Mouse (Mus musculus): ENCODE measurements around the gene Col26a1. TPM values are rescaled to one million over a fixed set of nuclear protein-coding genes. Genes with fewer than 3 reads are reported as not detected.

The Col26a1 gene
- polyA plus RNA-seq, 1 experiment from 2014 or later: 13.4 TPM

- no peak overlapping the region for H3K4me2 ChIP-seq (ENCODE audit: low read depth, low read length)
- ATAC-seq (ENCODE audit: insufficient read depth, low FRiP score): peak; percentile 78
- WGBS: 42% methylated on average over 3 of the region's 3 CpGs
- H3K27ac ChIP-seq (ENCODE audit: low read length): no peak overlapping the region
- H3K36me3 ChIP-seq (ENCODE audit: control insufficient read depth, insufficient read depth, low read length): no peaks in the 10 kb centered on the region
- peaks cover 4% of the 10 kb centered on the region; the same call in 1 of the 2 replicates for H3K9me3 ChIP-seq (replicated peaks; ENCODE audit: control insufficient read depth, low read length)
- no peak overlapping the region for H3K4me3 ChIP-seq (replicated peaks; ENCODE audit: low read length)
- H3K9ac ChIP-seq (ENCODE audit: low read length): no peak overlapping the region
- H3K4me1 ChIP-seq (ENCODE audit: control insufficient read depth, insufficient read depth, low read length): peaks cover 3% of the 10 kb centered on the region; the same call in 1 of the 2 replicates
- H3K27me3 ChIP-seq (ENCODE audit: control insufficient read depth, insufficient read depth, low read length): no peaks in the 10 kb centered on the region
Observed at GRCm38 (mm10) chr5:136702159-136702725, 180.8 kb downstream of the Col26a1 start.

GRCm38 (mm10) chr5:136697618-136698017 is 185.4 kb downstream of the Col26a1 start:
- H3K27ac ChIP-seq (ENCODE audit: low read length): no peak overlapping the region
- H3K9me3 ChIP-seq (replicated peaks; ENCODE audit: control insufficient read depth, low read length): no peaks in the 10 kb centered on the region
- ATAC-seq (ENCODE audit: insufficient read depth, low FRiP score): no peak
- WGBS: 76% methylated on average over 9 of the region's 9 CpGs
- H3K9ac ChIP-seq (ENCODE audit: low read length): no peak overlapping the region
- no peaks in the 10 kb centered on the region for H3K27me3 ChIP-seq (ENCODE audit: control insufficient read depth, insufficient read depth, low read length)
- H3K36me3 ChIP-seq (ENCODE audit: control insufficient read depth, insufficient read depth, low read length): no peaks in the 10 kb centered on the region
- peaks cover 3% of the 10 kb centered on the region; the same call in 1 of the 2 replicates for H3K4me1 ChIP-seq (ENCODE audit: control insufficient read depth, insufficient read depth, low read length)
- H3K4me3 ChIP-seq (replicated peaks; ENCODE audit: low read length): no peak overlapping the region
- no peak overlapping the region for H3K4me2 ChIP-seq (ENCODE audit: low read depth, low read length)

GRCm38 (mm10) chr5:136696516-136696915 is 186.5 kb downstream of the Col26a1 start:
- no peak for ATAC-seq (ENCODE audit: insufficient read depth, low FRiP score)
- Histone ChIP-seq H3K27me3 (ENCODE audit: control insufficient read depth, insufficient read depth, low read length) (no peaks in the 10 kb centered on the region), H3K9me3 (replicated peaks; ENCODE audit: control insufficient read depth, low read length) (no peaks in the 10 kb centered on the region), H3K4me3 (replicated peaks; ENCODE audit: low read length) (no peak overlapping the region), H3K36me3 (ENCODE audit: control insufficient read depth, insufficient read depth, low read length) (no peaks in the 10 kb centered on the region), H3K27ac (ENCODE audit: low read length) (no peak overlapping the region), H3K4me2 (ENCODE audit: low read depth, low read length) (no peak overlapping the region), H3K4me1 (ENCODE audit: control insufficient read depth, insufficient read depth, low read length) (no peaks in the 10 kb centered on the region; the same call in 1 of the 2 replicates), H3K9ac (ENCODE audit: low read length) (no peak overlapping the region)
- WGBS: 83% methylated on average over 5 of the region's 5 CpGs

- Histone ChIP-seq H3K27ac (ENCODE audit: low read length) (no peak overlapping the region), H3K9me3 (replicated peaks; ENCODE audit: control insufficient read depth, low read length) (no peaks in the 10 kb centered on the region), H3K9ac (ENCODE audit: low read length) (no peak overlapping the region), H3K4me3 (replicated peaks; ENCODE audit: low read length) (no peak overlapping the region), H3K36me3 (ENCODE audit: control insufficient read depth, insufficient read depth, low read length) (no peaks in the 10 kb centered on the region), H3K4me2 (ENCODE audit: low read depth, low read length) (no peak overlapping the region), H3K4me1 (ENCODE audit: control insufficient read depth, insufficient read depth, low read length) (no peaks in the 10 kb centered on the region), H3K27me3 (ENCODE audit: control insufficient read depth, insufficient read depth, low read length) (no peaks in the 10 kb centered on the region)
- ATAC-seq (ENCODE audit: insufficient read depth, low FRiP score): no peak
- 65% methylated on average over 6 of the region's 6 CpGs for WGBS
Observed at GRCm38 (mm10) chr5:136694976-136695375, 188.0 kb downstream of the Col26a1 start.

- Histone ChIP-seq H3K9ac (ENCODE audit: low read length) (no peak overlapping the region), H3K4me1 (ENCODE audit: control insufficient read depth, insufficient read depth, low read length) (no peaks in the 10 kb centered on the region), H3K36me3 (ENCODE audit: control insufficient read depth, insufficient read depth, low read length) (no peaks in the 10 kb centered on the region), H3K9me3 (replicated peaks; ENCODE audit: control insufficient read depth, low read length) (no peaks in the 10 kb centered on the region), H3K27ac (ENCODE audit: low read length) (no peak overlapping the region), H3K4me3 (replicated peaks; ENCODE audit: low read length) (no peak overlapping the region), H3K27me3 (ENCODE audit: control insufficient read depth, insufficient read depth, low read length) (no peaks in the 10 kb centered on the region), H3K4me2 (ENCODE audit: low read depth, low read length) (no peak overlapping the region)
- ATAC-seq (ENCODE audit: insufficient read depth, low FRiP score): no peak
- WGBS: 75% methylated on average over 7 of the region's 7 CpGs
Observed at GRCm38 (mm10) chr5:136693418-136693817, 189.6 kb downstream of the Col26a1 start.

- no peak within 1 kb of the TSS for H3K9ac ChIP-seq (ENCODE audit: low read length)
- H3K36me3 ChIP-seq (ENCODE audit: control insufficient read depth, insufficient read depth, low read length): no peaks in the 10 kb centered on the region
- no peak for ATAC-seq (ENCODE audit: insufficient read depth, low FRiP score)
- H3K27me3 ChIP-seq (ENCODE audit: control insufficient read depth, insufficient read depth, low read length): no peaks in the 10 kb centered on the region
- 88% methylated on average over 4 of the region's 4 CpGs for WGBS
- H3K4me1 ChIP-seq (ENCODE audit: control insufficient read depth, insufficient read depth, low read length): no peaks in the 10 kb centered on the region
- no peak within 1 kb of the TSS for H3K4me3 ChIP-seq (replicated peaks; ENCODE audit: low read length)
- H3K27ac ChIP-seq (ENCODE audit: low read length): no peak within 1 kb of the TSS
- no peaks in the 10 kb centered on the region for H3K9me3 ChIP-seq (replicated peaks; ENCODE audit: control insufficient read depth, low read length)
- H3K4me2 ChIP-seq (ENCODE audit: low read depth, low read length): no peak within 1 kb of the TSS
Observed at GRCm38 (mm10) chr5:136692784-136693183, 190.2 kb downstream of the Col26a1 start, which contains the start of gene Myl10. TSS of gene Myl10 (plus strand) at chr5:136693146.

Other genes with a start within 250 kb of the Col26a1 start
- 0.36 TPM in 1 of 2 replicates, not detected in the other for gene Myl10, start 190.1 kb downstream of the Col26a1 start, polyA plus RNA-seq (2015; fragmentation: Nextera tagmentation; extraction: Ambion mirVana)
- 54.1 and 57.3 TPM in 2 replicates for gene Ift22, start 24.9 kb upstream of the Col26a1 start, polyA plus RNA-seq (2015; fragmentation: Nextera tagmentation; extraction: Ambion mirVana)
- 214 and 239 TPM in 2 replicates for gene Fis1, start 70.1 kb upstream of the Col26a1 start, polyA plus RNA-seq (2015; fragmentation: Nextera tagmentation; extraction: Ambion mirVana)
- 10.2 and 11.5 TPM in 2 replicates for gene Cldn15, start 83.4 kb upstream of the Col26a1 start, polyA plus RNA-seq (2015; fragmentation: Nextera tagmentation; extraction: Ambion mirVana)
- 46.1 and 53.7 TPM in 2 replicates for gene Plod3, start 103.8 kb upstream of the Col26a1 start, polyA plus RNA-seq (2015; fragmentation: Nextera tagmentation; extraction: Ambion mirVana)
- 95.3 and 104 TPM in 2 replicates for gene Znhit1, start 104.8 kb upstream of the Col26a1 start, polyA plus RNA-seq (2015; fragmentation: Nextera tagmentation; extraction: Ambion mirVana)
- gene Vgf, start 143.2 kb upstream of the Col26a1 start, polyA plus RNA-seq (2015; fragmentation: Nextera tagmentation; extraction: Ambion mirVana): 0.34 and 0.39 TPM in 2 replicates
- 187 and 192 TPM in 2 replicates for gene Ap1s1, start 162.9 kb upstream of the Col26a1 start, polyA plus RNA-seq (2015; fragmentation: Nextera tagmentation; extraction: Ambion mirVana)
- gene Serpine1, start 189.1 kb upstream of the Col26a1 start, polyA plus RNA-seq (2015; fragmentation: Nextera tagmentation; extraction: Ambion mirVana): 0.24 and 0.45 TPM in 2 replicates
- gene Trim56, start 233.0 kb upstream of the Col26a1 start, polyA plus RNA-seq (2015; fragmentation: Nextera tagmentation; extraction: Ambion mirVana): 8.1 and 9.3 TPM in 2 replicates

All from stomach, embryonic 16.5 days (tissue).